Mouse (Mus musculus) ES-Bruce4 (cell line): ENCODE results near the gene Abca16.

ENCODE experiments used
- CTCF ChIP-seq: IDR thresholded peaks from one replicate; pipeline ENCODE4 v1.8.1; 2011; ENCODE audit warnings: low read depth, low read length
- EP300 ChIP-seq: IDR thresholded peaks from 2 replicates; pipeline ENCODE4 v1.6.1; 2011; ENCODE audit warnings: low read depth, low read length; ENCODE audit not compliant: insufficient read depth
- POLR2A ChIP-seq: IDR thresholded peaks from one replicate; pipeline ENCODE4 v1.8.1; 2011; ENCODE audit warnings: low read length; ENCODE audit not compliant: insufficient read depth

DNA sequence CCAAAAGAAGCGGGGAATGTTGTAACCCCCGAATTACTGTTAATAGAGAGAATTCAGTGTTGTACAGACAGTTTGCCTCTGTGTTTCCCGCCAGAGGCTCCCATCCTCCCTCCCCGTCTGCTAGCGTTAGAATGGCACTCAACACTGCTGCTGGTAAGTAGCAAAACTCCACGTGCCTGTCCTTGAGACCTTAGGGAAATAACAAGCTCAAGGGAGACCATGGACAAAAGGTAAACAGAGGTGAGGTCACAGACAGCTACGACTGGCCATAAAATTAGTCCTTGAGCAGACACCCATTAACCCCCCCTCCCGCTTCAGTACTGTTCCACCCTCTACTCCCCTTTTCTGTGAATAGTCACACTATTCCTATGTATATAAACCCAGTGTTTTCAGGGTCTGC lies 157.9 kb downstream of the Abca16 start:
- TF ChIP-seq CTCF (no peak), POLR2A (no peak), EP300 (no peak)
